Mouse (Mus musculus): Measurements from ENCODE around the gene BC029722. TPM values are rescaled to one million over a fixed set of nuclear protein-coding genes. Genes with fewer than 3 reads are reported as not detected.
"Not testable (repeated sequence)": the region's sequence is repeated elsewhere in the genome, so short reads cannot be mapped to it uniquely, and the experiment has no call there.

Gene BC029722
- total RNA-seq (2021), result 10 to 100 TPM; 23.3 to 24.2 TPM

DNA sequence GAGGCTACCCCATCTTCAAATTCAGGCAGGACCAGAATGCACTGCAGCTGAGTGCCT, at the start of gene BC029722:
Gene BC029722, minus strand, starts transcription at position 35 of the 57 bp plus-strand sequence.
- intact Hi-C loops (cut with DNase I), result no loop called here
- DNase-seq, result no peak

DNA sequence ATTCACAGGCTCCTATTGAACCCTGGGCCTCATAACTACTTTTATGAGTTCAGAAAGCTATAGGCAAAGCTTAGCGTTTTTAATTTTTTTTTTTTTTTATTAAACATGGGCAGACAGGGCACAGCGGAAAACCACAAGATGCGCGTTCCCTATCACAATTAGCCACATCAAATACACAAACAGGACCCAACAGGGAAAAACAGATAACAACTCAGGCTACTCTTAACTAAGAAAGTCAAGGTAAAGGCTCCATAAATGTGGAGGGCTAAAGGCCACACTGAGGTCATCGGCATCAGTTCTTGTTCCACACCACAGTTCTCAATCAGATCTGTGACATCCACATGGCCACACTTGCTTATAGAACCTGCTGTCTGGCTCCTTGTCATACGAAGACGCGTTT, 49.1 kb upstream of the BC029722 start:
- intact Hi-C loops (cut with DNase I), result no loop called here
- no peak for DNase-seq

GRCm38 (mm10) chr2:155863301-155863867, 44.2 kb upstream of the BC029722 start:
- intact Hi-C loops (cut with DNase I), result no loop called here
- DNase-seq, result no peak

- DNase-seq, result peak; percentile 36
- intact Hi-C loops (cut with DNase I), result no loop called here
Measured at GRCm38 (mm10) chr2:155862573-155863300, 43.5 kb upstream of the BC029722 start.

DNA sequence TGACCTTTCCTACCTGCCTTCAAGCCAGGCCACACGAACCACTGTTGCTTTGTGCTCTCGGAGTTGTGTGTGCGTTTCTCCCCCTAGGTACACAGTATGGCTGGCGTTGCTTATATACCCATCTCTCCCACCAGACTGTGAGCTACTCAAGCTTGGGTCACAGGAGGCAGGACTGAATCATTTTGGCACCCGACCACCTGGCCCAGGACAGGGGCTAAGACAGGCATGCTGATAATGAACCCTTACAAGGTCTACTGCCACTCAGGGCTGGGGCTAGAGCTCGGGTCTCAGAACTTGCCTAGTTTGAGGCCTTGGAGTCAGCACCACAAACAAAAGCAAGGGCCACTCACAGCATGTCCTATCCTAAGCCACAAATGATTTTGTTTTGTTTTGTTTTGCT, 42.4 kb upstream of the BC029722 start:
- intact Hi-C loops (cut with DNase I), result no loop called here
- no peak for DNase-seq

- intact Hi-C loops (cut with DNase I), result no loop called here
- no peak for DNase-seq
Measured at GRCm38 (mm10) chr2:155860102-155860501, 40.9 kb upstream of the BC029722 start.

GRCm38 (mm10) chr2:155852536-155852935, 33.3 kb upstream of the BC029722 start:
- no peak for DNase-seq
- intact Hi-C loops (cut with DNase I), result no loop called here

DNA sequence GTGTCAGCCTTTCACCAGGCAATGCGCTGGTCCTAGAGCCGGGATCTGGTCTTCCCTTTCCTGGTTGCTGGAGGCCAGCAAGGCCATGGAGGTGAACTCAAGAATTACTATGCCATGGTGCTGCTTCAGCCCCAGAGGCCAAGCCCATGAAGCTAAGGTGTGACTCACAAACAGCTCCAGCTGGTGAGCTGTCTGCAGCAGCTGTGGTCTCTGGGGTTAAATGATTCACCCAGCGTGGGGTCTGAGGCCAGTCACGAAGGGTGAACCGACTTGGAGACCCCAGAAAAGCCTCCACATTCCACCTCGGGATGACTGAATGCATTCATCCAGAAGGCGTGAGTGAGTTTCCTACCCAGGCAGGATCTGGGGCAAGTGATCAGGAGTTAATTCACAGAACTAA, 30.9 kb upstream of the BC029722 start:
- intact Hi-C loops (cut with DNase I), result no loop called here

DNA sequence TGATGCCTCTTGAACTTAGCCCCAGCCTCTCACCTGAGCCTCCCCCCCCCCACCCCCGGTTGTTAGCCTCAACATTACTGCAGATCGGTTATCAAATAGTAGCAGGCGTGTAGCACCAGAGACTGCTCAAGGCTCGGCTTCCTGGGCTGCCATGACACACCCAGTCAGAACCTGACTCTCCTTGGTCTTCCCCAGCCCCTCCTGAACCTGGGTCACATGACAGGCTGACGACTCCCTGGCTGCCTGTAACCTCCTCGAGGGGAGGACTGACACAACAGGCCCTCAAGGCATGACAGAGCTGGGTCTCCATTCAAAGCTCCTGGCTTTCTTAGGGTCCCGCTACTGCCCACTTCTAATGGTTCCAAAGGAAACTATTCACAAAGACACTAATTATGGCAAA, 30.2 kb upstream of the BC029722 start:
- no peak for DNase-seq
- intact Hi-C loops (cut with DNase I), result loop anchor here (5.0 kb wide), 1 partner anchor 98 kb away; the partner anchor contains the start of gene Gdf5

More for the DNA sequence above, 30.9 kb upstream of the BC029722 start:
- no peak for DNase-seq

- DNase-seq, result peak; percentile 83
- intact Hi-C loops (cut with DNase I), result loop anchor here (5.0 kb wide), 1 partner anchor 99 kb away; the partner anchor contains the start of gene Gdf5
Measured at GRCm38 (mm10) chr2:155848291-155848690, 29.1 kb upstream of the BC029722 start.

DNA sequence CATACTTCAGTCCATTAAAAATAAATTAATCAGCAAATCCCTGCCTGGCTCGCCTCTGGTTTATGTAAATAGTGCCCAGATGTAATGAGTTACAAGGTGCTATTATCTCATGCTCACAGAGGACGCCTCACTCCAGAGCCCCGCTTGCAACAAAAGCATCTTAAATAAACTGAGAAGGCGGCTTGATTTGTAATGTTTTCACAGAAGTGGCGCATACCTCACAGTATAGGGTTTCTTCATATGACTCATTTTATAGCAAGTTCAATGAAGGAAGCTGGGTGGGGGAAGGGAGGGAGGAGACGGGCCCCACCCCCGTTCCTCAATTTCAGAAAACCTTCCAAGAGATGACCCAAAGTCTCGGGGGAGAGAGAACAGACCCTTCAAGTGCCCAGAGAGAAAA, 27.7 kb upstream of the BC029722 start:
- no peak for DNase-seq
- intact Hi-C loops (cut with DNase I), result loop anchor here (5.0 kb wide), 1 partner anchor 100 kb away; the partner anchor contains the start of gene Gdf5

DNA sequence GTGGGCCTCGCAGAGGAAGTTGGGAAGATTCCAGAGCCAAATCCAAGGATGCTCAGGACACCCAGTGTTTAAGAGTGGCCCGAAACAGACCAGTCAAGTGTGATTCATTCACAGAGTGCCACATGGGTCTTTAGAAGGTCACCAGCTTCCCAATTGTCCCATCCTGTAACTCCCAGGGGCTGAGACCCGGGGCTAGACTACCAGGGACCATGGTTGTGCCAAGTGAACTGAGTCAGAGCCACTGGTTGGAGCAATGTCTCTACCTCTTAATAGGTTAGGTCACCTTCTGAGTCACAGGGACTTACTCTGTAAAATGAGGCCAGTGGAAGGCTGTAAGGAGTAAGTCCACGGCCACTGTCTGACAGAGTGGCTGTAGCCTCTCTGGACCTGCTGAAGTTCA, 19.7 kb upstream of the BC029722 start:
- DNase-seq, result no peak
- intact Hi-C loops (cut with DNase I), result no loop called here

GRCm38 (mm10) chr2:155837961-155838360, 18.7 kb upstream of the BC029722 start:
- no peak for DNase-seq
- intact Hi-C loops (cut with DNase I), result no loop called here

DNA sequence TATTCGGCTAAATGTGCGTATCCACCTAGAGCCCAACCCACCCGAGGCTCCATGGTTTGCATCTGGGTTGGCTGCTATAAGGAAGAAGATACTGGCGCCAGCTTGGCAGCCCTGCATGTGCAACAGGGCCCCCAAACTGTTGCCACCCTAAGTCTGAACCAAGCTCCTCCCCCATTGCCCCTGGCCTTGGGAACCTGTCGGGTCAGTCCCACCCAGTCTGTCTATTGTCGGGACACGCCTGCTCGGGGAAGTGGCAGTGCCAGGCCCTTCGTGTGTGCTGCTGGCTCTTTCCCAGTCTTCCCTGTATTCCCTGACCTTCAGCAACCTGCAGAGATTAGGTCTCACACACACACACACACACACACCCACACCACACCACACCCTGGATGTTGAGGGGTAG, 15.5 kb upstream of the BC029722 start, which contains the start of gene Fam83c:
Gene Fam83c, minus strand, starts transcription at position 123 of the 400 bp plus-strand sequence.
- intact Hi-C loops (cut with DNase I), result no loop called here
- DNase-seq, result no peak

DNA sequence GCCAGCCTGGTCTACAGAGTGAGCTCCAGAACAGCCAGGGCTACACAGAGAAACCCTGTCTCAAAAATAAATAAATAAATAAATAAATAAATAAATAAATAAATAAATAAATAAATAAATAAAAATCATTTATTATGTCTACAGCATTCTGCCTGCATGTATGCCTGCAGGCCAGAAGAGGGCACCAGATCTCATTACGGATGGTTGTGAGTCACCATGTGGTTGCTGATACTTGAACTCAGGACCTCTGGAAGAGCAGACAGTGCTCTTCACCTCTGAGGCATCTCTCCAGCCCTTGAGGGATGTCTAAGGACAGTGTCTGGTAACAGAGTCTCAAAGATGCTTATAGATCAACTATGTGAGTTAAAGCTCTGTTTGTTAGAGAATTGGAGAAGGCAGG, 12.9 kb upstream of the BC029722 start:
- intact Hi-C loops (cut with DNase I); DNase-seq: not testable (repeated sequence)

- intact Hi-C loops (cut with DNase I), result no loop called here
- no peak for DNase-seq
Measured at GRCm38 (mm10) chr2:155831302-155831701, 12.1 kb upstream of the BC029722 start.

GRCm38 (mm10) chr2:155830841-155831240, 11.6 kb upstream of the BC029722 start:
- no peak for DNase-seq
- intact Hi-C loops (cut with DNase I), result no loop called here

- intact Hi-C loops (cut with DNase I), result no loop called here
- peak; percentile 85 for DNase-seq
Measured at GRCm38 (mm10) chr2:155826630-155827424, 7.6 kb upstream of the BC029722 start, which contains the start of gene Eif6. Eif6 (minus strand) TSS chr2:155826925.

GRCm38 (mm10) chr2:155825904-155826629, 6.8 kb upstream of the BC029722 start:
- intact Hi-C loops (cut with DNase I), result no loop called here
- no peak for DNase-seq

GRCm38 (mm10) chr2:155823722-155824121, 4.5 kb upstream of the BC029722 start:
- intact Hi-C loops (cut with DNase I), result no loop called here
- no peak for DNase-seq

GRCm38 (mm10) chr2:155820779-155821178, 1.6 kb upstream of the BC029722 start:
- DNase-seq, result no peak
- intact Hi-C loops (cut with DNase I), result no loop called here
